Mouse (Mus musculus) spleen, postnatal 36 days (tissue): ENCODE results near the gene Vti1a.

Experiments used
- DNase-seq, 2 experiments: peaks; one replicate each; pipeline ENCODE4 v3.0.0; 2022; ENCODE audit warnings: low spot score in 2 of 2, mixed read lengths in 1 of 2

The Vti1a gene

DNA sequence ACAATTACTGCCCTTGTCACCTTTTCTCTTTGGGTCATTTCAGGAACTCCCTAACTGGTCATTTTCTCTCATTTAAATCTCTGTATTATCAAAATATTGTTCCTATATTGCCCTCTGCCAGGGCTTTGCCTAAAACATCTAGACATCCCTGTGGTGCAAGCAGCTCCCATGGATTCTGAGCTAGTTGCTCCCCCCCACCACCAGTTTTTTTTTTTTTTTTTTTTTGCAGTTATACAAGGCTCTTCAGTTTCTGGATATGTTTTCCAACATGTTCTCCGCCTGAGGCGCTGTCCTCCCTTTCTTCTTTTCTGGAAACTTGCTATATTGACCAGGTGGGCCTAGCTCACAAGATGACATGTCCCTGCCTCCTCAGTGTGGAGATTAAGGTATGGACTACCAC lies 2.4 kb upstream of the Vti1a start:
- DNase-seq: no peak

GRCm38 (mm10) chr19:55315452-55316108 lies 515 bp upstream of the Vti1a start, which contains the start of gene Zdhhc6:
Gene Zdhhc6 (minus strand): TSS chr19:55316032.
- DNase-seq: peak; percentile 68 to 73

DNA sequence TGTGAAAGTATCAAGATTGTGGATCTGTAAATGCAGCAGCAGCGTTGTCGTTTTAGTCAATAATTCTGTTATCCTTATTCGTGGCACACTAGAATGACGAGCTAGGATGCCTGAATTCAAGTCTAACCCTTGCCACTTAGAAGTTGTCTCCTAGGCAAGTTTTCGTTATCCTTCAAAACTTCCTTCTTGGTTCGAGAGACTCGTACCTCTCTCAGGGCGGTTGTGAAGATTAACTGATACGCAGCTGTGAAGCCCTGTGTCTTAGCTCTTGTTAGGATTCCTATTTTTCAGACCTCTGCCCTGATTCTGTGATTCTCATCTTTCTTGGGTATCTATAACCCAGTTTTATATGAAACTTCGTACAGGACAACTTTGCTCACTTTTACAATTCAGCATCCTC lies 806 bp downstream of the Vti1a start:
- no peak for DNase-seq

- no peak for DNase-seq
Observed at GRCm38 (mm10) chr19:55319036-55319435, 2.9 kb downstream of the Vti1a start.

DNA sequence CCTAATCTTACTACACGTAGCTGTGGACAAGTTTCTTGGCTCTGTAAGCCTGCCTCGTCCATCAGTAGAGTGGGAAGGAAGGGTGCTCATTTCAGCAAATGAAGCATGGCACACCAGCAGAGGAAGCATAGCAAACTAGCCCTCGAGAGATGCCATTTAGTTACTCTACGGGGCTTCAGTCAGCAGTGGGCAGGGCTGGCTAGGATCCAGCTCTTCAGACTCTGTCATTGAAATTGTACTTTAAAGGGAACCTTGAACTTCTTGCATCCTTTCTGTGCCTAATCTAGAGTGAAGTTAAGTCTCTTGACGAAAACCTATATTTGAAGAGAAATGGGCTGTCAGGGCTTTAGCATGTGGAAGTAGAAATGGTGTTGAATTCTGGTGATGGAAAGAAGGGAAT lies 3.4 kb downstream of the Vti1a start:
- no peak for DNase-seq

- no peak for DNase-seq
Observed at GRCm38 (mm10) chr19:55322604-55323003, 6.5 kb downstream of the Vti1a start.

DNA sequence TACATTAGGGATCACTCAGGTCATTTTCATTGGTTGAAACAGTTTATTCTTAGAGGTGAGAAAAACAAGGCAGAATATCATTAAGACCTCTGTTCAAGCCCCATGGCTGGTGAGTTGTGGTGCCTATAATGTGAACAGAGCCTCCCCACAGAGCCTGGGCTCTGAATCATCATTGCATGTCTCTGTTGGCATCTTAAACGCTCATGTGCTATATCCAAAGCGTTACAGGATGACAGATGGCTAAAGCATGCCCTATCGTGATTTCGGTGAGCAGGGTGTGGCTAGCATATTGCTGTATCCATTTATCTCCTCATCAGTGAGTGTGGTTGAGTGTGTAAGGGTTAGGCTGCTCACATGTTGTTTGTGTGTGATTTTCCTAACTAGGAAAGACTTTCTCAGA lies 11.4 kb downstream of the Vti1a start:
- no peak for DNase-seq

GRCm38 (mm10) chr19:55331776-55332175 lies 15.7 kb downstream of the Vti1a start:
- no peak for DNase-seq

GRCm38 (mm10) chr19:55332641-55333268 lies 16.7 kb downstream of the Vti1a start:
- peak; percentile 48 to 55 for DNase-seq

DNA sequence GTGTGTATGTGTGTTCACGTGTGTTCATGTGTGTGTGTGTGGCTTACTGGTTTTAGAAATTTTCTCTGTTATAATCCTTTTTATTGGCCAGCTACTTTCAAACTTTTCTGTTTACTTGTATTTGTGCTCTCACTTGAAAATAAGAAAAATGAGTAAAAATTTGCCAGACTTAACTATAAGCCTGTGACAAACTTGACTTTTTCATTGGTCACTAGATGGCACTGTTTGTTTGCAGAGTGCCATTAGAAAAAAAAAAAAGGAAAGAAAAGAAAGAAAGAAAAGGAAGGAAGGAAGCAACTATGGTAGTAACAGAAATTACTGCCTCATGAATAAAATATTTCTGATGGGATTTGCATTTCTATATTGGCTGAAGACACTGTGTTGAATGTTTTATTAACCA lies 19.8 kb downstream of the Vti1a start:
- no peak for DNase-seq

DNA sequence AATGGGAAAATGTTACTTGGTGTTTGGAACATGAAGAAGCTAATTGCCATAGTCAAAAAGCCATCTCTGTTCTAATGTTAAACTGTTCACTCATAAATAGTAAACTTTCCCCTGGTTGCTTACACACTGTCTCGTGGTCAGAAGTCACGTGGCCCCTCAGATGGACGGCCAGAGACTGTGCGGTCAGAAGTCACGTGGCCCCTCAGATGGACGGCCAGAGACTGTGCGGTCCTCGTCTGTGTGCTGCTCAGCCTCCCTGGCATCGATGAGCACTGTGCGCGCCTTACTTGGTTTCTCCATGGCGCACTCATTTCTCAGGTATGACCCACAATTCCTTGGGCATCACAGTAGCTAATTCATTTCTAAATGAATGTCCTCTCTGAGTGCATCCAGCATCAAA lies 20.3 kb downstream of the Vti1a start:
- no peak for DNase-seq

GRCm38 (mm10) chr19:55337066-55337465 lies 21.0 kb downstream of the Vti1a start:
- DNase-seq: no peak

- DNase-seq: no peak
Observed at GRCm38 (mm10) chr19:55337664-55338063, 21.6 kb downstream of the Vti1a start.

- no peak for DNase-seq
Observed at GRCm38 (mm10) chr19:55340521-55340920, 24.4 kb downstream of the Vti1a start.

GRCm38 (mm10) chr19:55341377-55341776 lies 25.3 kb downstream of the Vti1a start:
- no peak for DNase-seq

DNA sequence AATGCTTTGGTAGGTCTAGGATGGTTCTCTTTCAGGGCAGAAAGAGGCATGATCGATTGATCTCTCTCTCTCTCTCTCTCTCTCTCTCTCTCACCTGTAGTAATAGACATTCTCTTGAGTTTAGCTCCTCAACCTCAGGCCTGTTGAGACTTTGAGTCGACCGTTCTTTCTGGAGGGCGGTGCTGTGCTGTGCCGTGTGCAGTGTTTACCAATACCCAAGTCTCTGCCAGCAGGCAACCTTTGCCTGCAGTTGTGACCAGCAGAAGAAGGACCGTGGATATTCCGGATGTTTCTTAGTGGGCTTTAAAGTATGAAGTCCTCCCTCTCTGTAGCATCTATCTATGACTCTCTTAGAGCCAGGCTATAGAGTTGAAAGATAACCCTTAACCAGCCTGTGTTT lies 26.3 kb downstream of the Vti1a start:
- no peak for DNase-seq

- no peak for DNase-seq
Observed at GRCm38 (mm10) chr19:55343274-55343673, 27.2 kb downstream of the Vti1a start.

- DNase-seq: no peak
Observed at GRCm38 (mm10) chr19:55348187-55348586, 32.1 kb downstream of the Vti1a start.

- no peak for DNase-seq
Observed at GRCm38 (mm10) chr19:55350673-55351378, 34.7 kb downstream of the Vti1a start.

- DNase-seq: no peak
Observed at GRCm38 (mm10) chr19:55362606-55363005, 46.5 kb downstream of the Vti1a start.

- DNase-seq: no peak
Observed at GRCm38 (mm10) chr19:55369691-55370090, 53.6 kb downstream of the Vti1a start.

- no peak for DNase-seq
Observed at GRCm38 (mm10) chr19:55376331-55376730, 60.2 kb downstream of the Vti1a start.

DNA sequence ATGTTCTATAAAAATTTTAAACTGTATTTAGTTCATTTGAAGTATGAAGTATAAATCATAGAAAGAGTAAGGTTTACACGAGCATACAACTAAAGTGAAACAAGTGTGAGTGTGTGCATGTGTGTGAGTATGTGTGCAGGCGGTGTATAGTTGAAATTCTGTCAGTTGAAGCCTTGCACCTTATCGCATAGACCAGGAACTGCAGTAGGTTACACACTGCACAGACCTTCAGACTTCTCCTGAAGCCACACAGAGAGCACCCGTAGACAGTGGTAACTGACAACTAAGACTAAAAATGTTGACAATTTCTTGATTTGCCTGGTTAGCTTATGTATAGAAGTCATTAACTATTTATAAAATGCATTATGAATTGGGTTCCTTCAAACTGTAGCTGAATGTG lies 61.4 kb downstream of the Vti1a start:
- DNase-seq: no peak
